Mouse (Mus musculus) heart, embryonic 16.5 days (tissue): ENCODE results near the gene Mab21l1. TPM values are rescaled to one million over a fixed set of nuclear protein-coding genes. Genes with fewer than 3 reads are reported as not detected.

Experiments
- ATAC-seq: fragments of 200-750 bp; cut with Nextera tagmentation; replicated peaks from 2 replicates; pipeline ENCODE4 v1.8.0; 2017; ENCODE audit warnings: moderate number of reproducible peaks; ENCODE audit not compliant: insufficient read depth, low FRiP score; ENCODE audit errors: extremely low read depth
- H3K27ac ChIP-seq: fragments of 300-500 bp; sonication (generic); 2 replicates; pipeline ENCODE4 v1.5.1; 2014; ENCODE audit warnings: mild to moderate bottlenecking, low read length, control low read depth, moderate library complexity
- H3K27me3 ChIP-seq: fragments of 300-500 bp; sonication (generic); 2 replicates; pipeline ENCODE4 v1.6.1; 2014; ENCODE audit warnings: low read length, mixed read lengths; ENCODE audit not compliant: control insufficient read depth, insufficient read depth
- H3K36me3 ChIP-seq: fragments of 300-500 bp; sonication (generic); 2 replicates; pipeline ENCODE4 v1.6.1; 2014; ENCODE audit not compliant: control insufficient read depth, insufficient read depth
- H3K4me1 ChIP-seq: fragments of 300-500 bp; sonication (generic); 2 replicates; pipeline ENCODE4 v1.6.1; 2014; ENCODE audit warnings: low read length, mixed read lengths; ENCODE audit not compliant: control insufficient read depth, insufficient read depth
- H3K4me2 ChIP-seq: fragments of 300-500 bp; sonication (generic); 2 replicates; pipeline ENCODE4 v1.6.1; 2014; ENCODE audit warnings: low read depth, mild to moderate bottlenecking, control low read depth, low read length
- H3K4me3 ChIP-seq: fragments of 300-500 bp; sonication (generic); 2 replicates; pipeline ENCODE4 v1.5.1; 2014; ENCODE audit warnings: mild to moderate bottlenecking, control low read depth, low read length
- H3K9ac ChIP-seq: fragments of 300-500 bp; sonication (generic); 2 replicates; pipeline ENCODE4 v1.6.1; 2014; ENCODE audit warnings: low read length, control low read depth
- H3K9me3 ChIP-seq: fragments of 300-500 bp; sonication (generic); replicated peaks from 2 replicates; pipeline ENCODE4 v1.6.1; 2016; ENCODE audit warnings: low read length; ENCODE audit not compliant: control insufficient read depth
- WGBS: fragments of 180-500 bp; shearing (Covaris S2); extraction: QIAGEN DNeasy Blood & Tissue Kit; methylation state at CpG from one replicate; pipeline ENCODE4 v1.1.7; 2014; 5-methylcytosine and 5-hydroxymethylcytosine counted together
- polyA plus RNA-seq: library from polyadenylated mRNA; unstranded; fragments of >200 nt; fragmentation: Nextera tagmentation; extraction: Ambion mirVana; gene quantifications from 2 replicates; pipeline ENCODE4 v1.2.1, GENCODE M21; 2015

Gene Mab21l1
- polyA plus RNA-seq, 1 experiment from 2014 or later: 0.67 TPM

- no peak overlapping the region for H3K4me3 ChIP-seq
- no peak overlapping the region for H3K9ac ChIP-seq
- H3K4me1 ChIP-seq: peaks cover 1% of the 10 kb centered on the region
- no peak overlapping the region for H3K4me2 ChIP-seq
- H3K36me3 ChIP-seq: peaks cover 2% of the 10 kb centered on the region; the same call in 1 of the 2 replicates
- H3K27ac ChIP-seq: no peak overlapping the region
- WGBS: 82% methylated on average over 7 of the region's 7 CpGs
- ATAC-seq: no peak
- no peaks in the 10 kb centered on the region for H3K9me3 ChIP-seq
- peaks cover 9% of the 10 kb centered on the region; the same call in 1 of the 2 replicates for H3K27me3 ChIP-seq
These were observed 7.1 kb upstream of the Mab21l1 start for GRCm38 (mm10) chr3:55775245-55775644.

GRCm38 (mm10) chr3:55775753-55776152 is 6.6 kb upstream of the Mab21l1 start:
- WGBS: 92% methylated on average over 6 of the region's 6 CpGs
- Histone ChIP-seq H3K4me1 (peaks cover 5% of the 10 kb centered on the region), H3K36me3 (peaks cover 2% of the 10 kb centered on the region; the same call in 1 of the 2 replicates), H3K4me2 (no peak overlapping the region), H3K27me3 (peaks cover 9% of the 10 kb centered on the region), H3K27ac (no peak overlapping the region), H3K9me3 (no peaks in the 10 kb centered on the region), H3K4me3 (no peak overlapping the region), H3K9ac (no peak overlapping the region)
- ATAC-seq: no peak

- Histone ChIP-seq H3K27me3 (peaks cover 23% of the 10 kb centered on the region), H3K27ac (no peak overlapping the region), H3K36me3 (no peaks in the 10 kb centered on the region), H3K4me3 (no peak overlapping the region), H3K4me2 (no peak overlapping the region), H3K9ac (no peak overlapping the region), H3K9me3 (no peaks in the 10 kb centered on the region), H3K4me1 (peaks cover 5% of the 10 kb centered on the region)
- WGBS: 62% methylated on average over 4 of the region's 4 CpGs
- no peak; the same call in 1 of the 2 replicates for ATAC-seq
These were observed 4.8 kb upstream of the Mab21l1 start for GRCm38 (mm10) chr3:55777501-55777900.

GRCm38 (mm10) chr3:55778764-55779730 is 3.3 kb upstream of the Mab21l1 start:
- ATAC-seq: no peak
- Histone ChIP-seq H3K27ac (no peak overlapping the region), H3K4me3 (no peak overlapping the region), H3K9me3 (no peaks in the 10 kb centered on the region), H3K4me1 (peaks cover 5% of the 10 kb centered on the region), H3K9ac (no peak overlapping the region), H3K27me3 (peaks cover 31% of the 10 kb centered on the region), H3K36me3 (no peaks in the 10 kb centered on the region), H3K4me2 (no peak overlapping the region)
- 79% methylated on average over 8 of the region's 8 CpGs for WGBS

GRCm38 (mm10) chr3:55780120-55781070 is 1.9 kb upstream of the Mab21l1 start:
- H3K36me3 ChIP-seq: no peaks in the 10 kb centered on the region
- H3K4me2 ChIP-seq: peak overlapping the region; percentile 64
- no peak overlapping the region for H3K27ac ChIP-seq
- peaks cover 35% of the 10 kb centered on the region for H3K27me3 ChIP-seq
- WGBS: 12% methylated on average over 53 of the region's 53 CpGs
- peak overlapping the region; percentile 41 for H3K4me3 ChIP-seq
- H3K9me3 ChIP-seq: no peaks in the 10 kb centered on the region
- H3K4me1 ChIP-seq: peaks cover 5% of the 10 kb centered on the region
- H3K9ac ChIP-seq: 0 out of 2 replicates have a peak overlapping the region, but pooled peaks have one; percentile 34
- ATAC-seq: 0 out of 2 replicates have a peak, but pooled peaks have one; percentile 38

- H3K27ac ChIP-seq: no peak overlapping the region
- 54% methylated on average over 5 of the region's 5 CpGs for WGBS
- H3K9me3 ChIP-seq: no peaks in the 10 kb centered on the region
- no peak overlapping the region for H3K4me2 ChIP-seq
- no peaks in the 10 kb centered on the region for H3K36me3 ChIP-seq
- H3K4me1 ChIP-seq: peaks cover 5% of the 10 kb centered on the region
- no peak overlapping the region for H3K9ac ChIP-seq
- peaks cover 45% of the 10 kb centered on the region for H3K27me3 ChIP-seq
- no peak overlapping the region for H3K4me3 ChIP-seq
- ATAC-seq: no peak
These were observed 768 bp upstream of the Mab21l1 start for GRCm38 (mm10) chr3:55781429-55782055.

- 17% methylated on average over 22 of the region's 22 CpGs for WGBS
- H3K4me2 ChIP-seq: peak overlapping the region; percentile 63
- no peaks in the 10 kb centered on the region for H3K36me3 ChIP-seq
- H3K9ac ChIP-seq: 0 out of 2 replicates have a peak overlapping the region, but pooled peaks have one; percentile 9
- no peak overlapping the region for H3K27ac ChIP-seq
- ATAC-seq: no peak
- H3K9me3 ChIP-seq: no peaks in the 10 kb centered on the region
- peaks cover 8% of the 10 kb centered on the region for H3K4me1 ChIP-seq
- H3K27me3 ChIP-seq: peaks cover 53% of the 10 kb centered on the region
- peak overlapping the region; percentile 49 for H3K4me3 ChIP-seq
These were observed 461 bp downstream of the Mab21l1 start for GRCm38 (mm10) chr3:55782771-55783170.

- H3K9me3 ChIP-seq: no peaks in the 10 kb centered on the region
- no peak overlapping the region for H3K9ac ChIP-seq
- H3K4me2 ChIP-seq: peak overlapping the region; percentile 63
- no peak overlapping the region for H3K27ac ChIP-seq
- WGBS: 24% methylated on average over 45 of the region's 45 CpGs
- peaks cover 53% of the 10 kb centered on the region for H3K27me3 ChIP-seq
- no peaks in the 10 kb centered on the region for H3K36me3 ChIP-seq
- H3K4me3 ChIP-seq: peak overlapping the region; percentile 49
- ATAC-seq: no peak
- H3K4me1 ChIP-seq: peaks cover 10% of the 10 kb centered on the region
These were observed 1.1 kb downstream of the Mab21l1 start for GRCm38 (mm10) chr3:55783171-55784081.
